Mouse (Mus musculus) adrenal gland, postnatal 0 days (tissue): ENCODE measurements around the gene Nsmce4a. TPM values are rescaled to one million over a fixed set of nuclear protein-coding genes. Genes with fewer than 3 reads are reported as not detected.

Source experiments
- polyA plus RNA-seq: library from polyadenylated mRNA; unstranded; fragments of >200 nt; fragmentation: Nextera tagmentation; extraction: Ambion mirVana; gene quantifications from 2 replicates; pipeline ENCODE4 v1.2.1, GENCODE M21; 2015

Gene Nsmce4a
- 233 and 249 TPM in 2 replicates for polyA plus RNA-seq

GRCm38 (mm10) chr7:130572821-130573220, at the start of gene Nsmce4a:
TSS of gene Nsmce4a (minus strand) at chr7:130573118.

GRCm38 (mm10) chr7:130577388-130578003, 4.6 kb upstream of the Nsmce4a start, which contains the start of gene Tacc2:
TSS of gene Tacc2 (plus strand) at chr7:130577438.

GRCm38 (mm10) chr7:130520049-130520425, 52.9 kb downstream of the Nsmce4a start, which contains the start of gene Ate1:
TSS of gene Ate1 (minus strand) at chr7:130520369.

Other genes with a start within 250 kb of the Nsmce4a start
- 46.1 and 63.7 TPM in 2 replicates for gene Ate1, start 52.7 kb downstream of the Nsmce4a start, polyA plus RNA-seq
- gene Tacc2, start 4.3 kb upstream of the Nsmce4a start, polyA plus RNA-seq, result 19.3 and 24.6 TPM in 2 replicates
- 0.19 TPM in 1 of 2 replicates, not detected in the other for gene Btbd16, start 201.0 kb upstream of the Nsmce4a start, polyA plus RNA-seq